Mouse (Mus musculus): ENCODE measurements around the gene Tank. TPM values are rescaled to one million over a fixed set of nuclear protein-coding genes. Genes with fewer than 3 reads are reported as not detected.

Tank gene
- polyA plus RNA-seq, 1 experiment from 2014 or later: 21.5 TPM

Other genes with a start within 250 kb of the Tank start
- 119 and 137 TPM in 2 replicates for gene Psmd14, start 133.1 kb downstream of the Tank start, polyA plus RNA-seq (2015; fragmentation: Nextera tagmentation; extraction: Ambion mirVana)
- 0.05 and 0.11 TPM in 2 replicates for gene Tbr1, start 224.3 kb downstream of the Tank start, polyA plus RNA-seq (2015; fragmentation: Nextera tagmentation; extraction: Ambion mirVana)

All from heart, embryonic 13.5 days (tissue).